Mouse (Mus musculus) brain, embryonic 14.5 days (tissue): ENCODE measurements at regions not wholly inside any gene's neighbourhood (a gene's known extent, or its start where the extent isn't known, plus 50 kb on each side); places are given as distances from the start of the nearest gene placed in this dataset.

Source experiments
- CTCF ChIP-seq: fragments of 200-500 bp; IDR thresholded peaks from 2 replicates; pipeline ENCODE4 v1.5.1; 2012; ENCODE audit warnings: inconsistent platforms, mild to moderate bottlenecking, moderate library complexity, borderline replicate concordance; ENCODE audit not compliant: insufficient read depth, insufficient read length; ENCODE audit errors: extremely low read depth
- POLR2A ChIP-seq: fragments of 200-500 bp; IDR thresholded peaks from 2 replicates; pipeline ENCODE4 v1.6.1; 2012; ENCODE audit warnings: mild to moderate bottlenecking, inconsistent platforms, borderline replicate concordance; ENCODE audit not compliant: poor library complexity, insufficient read depth, insufficient read length, severe bottlenecking; ENCODE audit errors: extremely low read depth

- TF ChIP-seq CTCF: no peak
- no peak for TF ChIP-seq POLR2A
Observed at GRCm38 (mm10) chr1:159099205-159099604, 118.9 kb upstream of the Pappa2 start.
